Mouse (Mus musculus): ENCODE measurements around the gene Map2k4. TPM values are rescaled to one million over a fixed set of nuclear protein-coding genes. Genes with fewer than 3 reads are reported as not detected.

Map2k4 gene
- polyA plus RNA-seq, 1 experiment = 18.6 TPM

DNA sequence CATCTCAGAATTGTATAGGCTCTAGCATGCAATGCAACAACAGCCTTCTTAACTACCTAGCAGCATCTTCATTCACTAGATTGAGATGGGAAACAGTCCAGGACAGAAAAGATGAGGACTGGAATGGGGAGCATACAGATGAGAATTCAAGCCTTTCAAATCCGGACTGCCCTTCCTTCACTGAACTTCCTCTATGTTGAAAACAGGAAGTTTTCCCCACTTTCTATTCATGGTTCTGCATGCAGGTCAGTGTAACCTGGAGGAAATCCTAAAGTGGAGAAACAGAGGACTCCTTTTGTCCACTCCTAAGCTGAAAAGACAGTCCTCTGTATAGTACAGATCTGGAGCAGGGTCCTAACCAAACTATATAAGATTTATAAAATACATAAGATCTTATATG lies 68.1 kb downstream of the Map2k4 start:
- no peaks in the 10 kb centered on the region; the same call in 1 of the 2 replicates for H3K4me1 ChIP-seq (ENCODE audit: control insufficient read depth, insufficient read depth, low read length)
- no peaks in the 10 kb centered on the region for H3K36me3 ChIP-seq (ENCODE audit: control insufficient read depth, insufficient read depth, low read length)
- H3K4me3 ChIP-seq (ENCODE audit: insufficient read depth, low read depth, low read length) = no peak overlapping the region
- no peak overlapping the region for H3K27ac ChIP-seq (ENCODE audit: insufficient read depth, low read depth, low read length)
- DNase-seq = no peak
- 35% methylated on average over 1 of the region's 1 CpGs for WGBS
- TF ChIP-seq POLR2A (IDR thresholded peaks at IDR 0.05; ENCODE audit: low read depth, low read length) (no peak), CTCF (conservative IDR thresholded peaks at IDR 0.05; ENCODE audit: insufficient read depth, insufficient read length, low read depth, low read length) (no peak)
- no peaks in the 10 kb centered on the region for H3K27me3 ChIP-seq (replicated peaks; ENCODE audit: control insufficient read depth, insufficient read depth, low read length)

DNA sequence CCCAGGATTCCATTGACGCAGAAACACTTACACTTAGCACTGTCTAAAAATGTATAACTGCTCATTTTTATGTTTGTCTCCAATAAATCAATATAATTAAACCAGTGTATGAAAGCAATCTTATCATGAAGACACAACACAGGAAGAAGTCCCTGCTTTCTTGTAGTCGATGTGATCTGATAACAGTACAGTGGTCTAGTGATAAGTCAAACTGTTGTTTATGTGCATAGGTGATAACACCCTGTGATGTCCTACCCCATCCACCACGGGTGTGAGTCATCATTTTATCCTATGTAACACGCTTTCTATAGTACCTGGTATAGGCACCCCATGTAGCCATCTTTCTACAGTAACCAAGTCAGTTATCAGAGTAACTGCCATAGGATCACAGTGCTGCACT lies 74.3 kb downstream of the Map2k4 start:
- no peaks in the 10 kb centered on the region for H3K27me3 ChIP-seq (replicated peaks; ENCODE audit: control insufficient read depth, insufficient read depth, low read length)
- no peak overlapping the region for H3K4me3 ChIP-seq (ENCODE audit: insufficient read depth, low read depth, low read length)
- TF ChIP-seq POLR2A (IDR thresholded peaks at IDR 0.05; ENCODE audit: low read depth, low read length) (no peak), CTCF (conservative IDR thresholded peaks at IDR 0.05; ENCODE audit: insufficient read depth, insufficient read length, low read depth, low read length) (no peak)
- H3K4me1 ChIP-seq (ENCODE audit: control insufficient read depth, insufficient read depth, low read length) = no peaks in the 10 kb centered on the region
- DNase-seq = no peak
- H3K27ac ChIP-seq (ENCODE audit: insufficient read depth, low read depth, low read length) = no peak overlapping the region
- WGBS = 83% methylated on average over 4 of the region's 4 CpGs
- peaks cover 3% of the 10 kb centered on the region; the same call in 1 of the 2 replicates for H3K36me3 ChIP-seq (ENCODE audit: control insufficient read depth, insufficient read depth, low read length)

DNA sequence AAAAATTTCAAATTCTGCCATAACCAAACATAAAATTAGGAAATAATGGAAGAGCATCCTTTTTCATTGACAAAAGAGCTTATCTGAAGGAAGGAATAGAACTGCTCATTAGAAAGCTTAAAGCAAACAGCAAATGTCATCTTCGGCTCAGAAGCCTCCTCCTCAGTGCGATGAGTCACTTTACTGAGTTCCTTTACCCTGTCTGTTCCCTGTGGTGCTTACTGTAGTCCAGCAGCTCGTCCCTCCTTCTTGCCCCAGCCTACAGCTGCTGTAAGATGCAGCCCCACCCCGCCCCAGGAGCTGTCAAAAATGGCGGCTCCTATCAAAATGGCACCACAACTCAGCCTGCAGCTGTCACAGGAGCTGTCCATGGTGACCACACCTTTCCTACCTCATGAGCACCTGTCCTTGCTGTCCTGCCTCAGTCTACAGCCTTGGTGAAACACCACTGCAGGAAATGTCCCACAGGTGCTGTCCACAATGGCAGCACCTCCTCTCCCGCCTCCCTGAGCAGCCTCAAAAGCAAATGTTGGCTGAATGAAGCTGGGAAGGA lies 75.3 kb downstream of the Map2k4 start:
- Histone ChIP-seq H3K27ac (ENCODE audit: insufficient read depth, low read depth, low read length) (no peak overlapping the region), H3K4me1 (ENCODE audit: control insufficient read depth, insufficient read depth, low read length) (no peaks in the 10 kb centered on the region), H3K36me3 (ENCODE audit: control insufficient read depth, insufficient read depth, low read length) (peaks cover 3% of the 10 kb centered on the region; the same call in 1 of the 2 replicates), H3K4me3 (ENCODE audit: insufficient read depth, low read depth, low read length) (no peak overlapping the region), H3K27me3 (replicated peaks; ENCODE audit: control insufficient read depth, insufficient read depth, low read length) (no peaks in the 10 kb centered on the region)
- 93% methylated on average over 6 of the region's 6 CpGs for WGBS
- DNase-seq = no peak
- TF ChIP-seq CTCF (conservative IDR thresholded peaks at IDR 0.05; ENCODE audit: insufficient read depth, insufficient read length, low read depth, low read length) (no peak), POLR2A (IDR thresholded peaks at IDR 0.05; ENCODE audit: low read depth, low read length) (no peak)

DNA sequence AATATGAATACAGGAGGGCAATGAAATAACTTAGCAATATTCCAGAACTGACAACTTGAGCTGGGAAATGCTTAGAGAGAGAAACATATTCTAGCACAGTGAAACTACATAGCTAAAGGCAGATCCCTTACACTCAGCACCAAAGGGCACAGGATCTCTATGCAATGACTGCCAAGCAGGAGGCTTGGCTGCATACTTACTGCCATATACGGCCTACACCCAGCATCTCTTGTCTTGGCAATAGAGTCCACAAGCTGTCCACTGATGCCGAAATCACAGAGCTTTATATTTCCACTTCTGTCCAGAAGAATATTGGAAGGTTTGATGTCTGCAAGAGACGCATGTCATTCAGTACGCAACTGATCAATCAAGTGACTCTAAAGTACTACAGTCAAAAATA lies 81.3 kb downstream of the Map2k4 start:
- no peak for DNase-seq
- no peak overlapping the region for H3K27ac ChIP-seq (ENCODE audit: insufficient read depth, low read depth, low read length)
- H3K27me3 ChIP-seq (replicated peaks; ENCODE audit: control insufficient read depth, insufficient read depth, low read length) = no peaks in the 10 kb centered on the region
- peaks cover 3% of the 10 kb centered on the region; the same call in 1 of the 2 replicates for H3K36me3 ChIP-seq (ENCODE audit: control insufficient read depth, insufficient read depth, low read length)
- no peak overlapping the region for H3K4me3 ChIP-seq (ENCODE audit: insufficient read depth, low read depth, low read length)
- 98% methylated on average over 4 of the region's 4 CpGs for WGBS
- no peaks in the 10 kb centered on the region for H3K4me1 ChIP-seq (ENCODE audit: control insufficient read depth, insufficient read depth, low read length)
- TF ChIP-seq POLR2A (IDR thresholded peaks at IDR 0.05; ENCODE audit: low read depth, low read length) (no peak), CTCF (conservative IDR thresholded peaks at IDR 0.05; ENCODE audit: insufficient read depth, insufficient read length, low read depth, low read length) (no peak)

DNA sequence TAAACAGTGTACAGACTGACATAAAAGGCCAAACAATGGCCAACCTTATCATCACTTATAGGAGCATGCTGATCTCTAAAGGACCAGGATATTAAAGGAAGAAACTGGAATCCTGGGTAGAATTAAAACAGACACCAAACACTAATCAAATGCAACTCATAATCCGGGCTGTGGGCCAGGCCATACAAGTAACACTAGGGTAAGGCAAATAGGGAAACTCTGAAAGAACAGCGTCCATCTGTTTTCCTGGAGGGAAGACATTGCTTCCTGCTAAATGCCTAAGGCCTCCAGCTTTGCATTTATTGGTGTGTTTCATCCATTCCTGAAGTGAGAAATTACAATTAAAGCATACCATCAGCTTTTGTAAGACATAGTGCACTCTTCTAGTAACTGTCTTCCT lies 81.9 kb downstream of the Map2k4 start:
- Histone ChIP-seq H3K4me3 (ENCODE audit: insufficient read depth, low read depth, low read length) (no peak overlapping the region), H3K4me1 (ENCODE audit: control insufficient read depth, insufficient read depth, low read length) (no peaks in the 10 kb centered on the region), H3K27me3 (replicated peaks; ENCODE audit: control insufficient read depth, insufficient read depth, low read length) (no peaks in the 10 kb centered on the region), H3K27ac (ENCODE audit: insufficient read depth, low read depth, low read length) (no peak overlapping the region), H3K36me3 (ENCODE audit: control insufficient read depth, insufficient read depth, low read length) (peaks cover 3% of the 10 kb centered on the region; the same call in 1 of the 2 replicates)
- WGBS = 85% methylated on average over 2 of the region's 2 CpGs
- DNase-seq = no peak
- TF ChIP-seq CTCF (conservative IDR thresholded peaks at IDR 0.05; ENCODE audit: insufficient read depth, insufficient read length, low read depth, low read length) (no peak), POLR2A (IDR thresholded peaks at IDR 0.05; ENCODE audit: low read depth, low read length) (no peak)

DNA sequence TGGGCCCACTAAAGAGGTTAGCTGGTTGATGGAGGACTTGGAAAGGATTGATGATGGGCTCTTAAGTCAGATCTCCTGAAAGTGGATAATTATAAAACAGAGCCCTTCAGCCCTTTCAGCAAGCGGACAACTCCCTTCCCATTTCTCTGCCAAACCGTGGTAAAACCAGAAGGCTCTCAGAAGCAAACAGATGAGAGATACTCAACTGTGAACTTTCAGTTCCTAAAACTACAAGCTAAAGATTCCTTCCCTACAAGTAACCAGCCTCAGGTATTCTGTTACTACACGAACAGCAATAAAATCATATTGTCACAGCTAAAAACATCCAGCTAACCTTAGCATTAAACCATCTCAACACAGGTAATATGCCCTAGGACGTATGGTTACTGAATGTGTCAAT lies 83.2 kb downstream of the Map2k4 start:
- Histone ChIP-seq H3K27me3 (replicated peaks; ENCODE audit: control insufficient read depth, insufficient read depth, low read length) (no peaks in the 10 kb centered on the region), H3K4me3 (ENCODE audit: insufficient read depth, low read depth, low read length) (no peak overlapping the region), H3K4me1 (ENCODE audit: control insufficient read depth, insufficient read depth, low read length) (no peaks in the 10 kb centered on the region), H3K36me3 (ENCODE audit: control insufficient read depth, insufficient read depth, low read length) (peaks cover 3% of the 10 kb centered on the region; the same call in 1 of the 2 replicates), H3K27ac (ENCODE audit: insufficient read depth, low read depth, low read length) (no peak overlapping the region)
- no peak for TF ChIP-seq CTCF (conservative IDR thresholded peaks at IDR 0.05; ENCODE audit: insufficient read depth, insufficient read length, low read depth, low read length)
- 88% methylated on average over 4 of the region's 4 CpGs for WGBS
- no peak for DNase-seq

DNA sequence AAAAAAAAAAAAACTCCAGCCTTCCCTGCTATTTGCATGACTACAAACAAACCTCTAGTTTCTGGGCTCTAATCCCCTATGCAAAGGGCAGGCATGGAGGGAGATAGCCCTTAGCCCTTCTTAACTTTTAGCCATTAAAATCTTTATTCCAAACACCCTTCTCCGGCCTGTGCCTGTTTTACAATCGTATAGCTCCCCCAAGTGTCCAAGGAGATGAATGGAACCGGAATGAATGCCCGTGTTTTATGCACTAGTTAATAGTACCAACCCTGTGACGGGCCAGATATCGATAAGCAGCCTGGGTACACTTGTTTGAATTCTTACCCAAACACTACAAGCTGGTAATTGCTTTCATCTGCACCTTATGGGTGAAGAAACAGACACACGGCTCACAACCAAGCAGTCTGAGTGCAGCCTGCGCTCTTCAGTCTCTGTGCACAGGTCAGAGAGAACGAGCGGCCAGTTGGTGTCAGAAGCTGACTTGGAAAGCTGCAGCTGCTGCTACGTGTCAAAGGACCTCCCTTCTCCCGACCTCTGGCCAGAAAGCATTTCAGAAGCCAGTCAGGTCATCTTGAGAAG lies 109.2 kb downstream of the Map2k4 start:
- Histone ChIP-seq H3K36me3 (ENCODE audit: control insufficient read depth, insufficient read depth, low read length) (no peaks in the 10 kb centered on the region), H3K4me3 (ENCODE audit: insufficient read depth, low read depth, low read length) (no peak overlapping the region), H3K4me1 (ENCODE audit: control insufficient read depth, insufficient read depth, low read length) (no peaks in the 10 kb centered on the region), H3K27ac (ENCODE audit: insufficient read depth, low read depth, low read length) (no peak overlapping the region), H3K27me3 (replicated peaks; ENCODE audit: control insufficient read depth, insufficient read depth, low read length) (no peaks in the 10 kb centered on the region)
- WGBS = 21% methylated on average over 12 of the region's 12 CpGs
- TF ChIP-seq POLR2A (IDR thresholded peaks at IDR 0.05; ENCODE audit: low read depth, low read length) (no peak), CTCF (conservative IDR thresholded peaks at IDR 0.05; ENCODE audit: insufficient read depth, insufficient read length, low read depth, low read length) (peak; percentile 43)
- peak; percentile 29 for DNase-seq

All from kidney, adult 2 months (tissue).